Mouse (Mus musculus): ENCODE results near the gene Habp4.

DNA sequence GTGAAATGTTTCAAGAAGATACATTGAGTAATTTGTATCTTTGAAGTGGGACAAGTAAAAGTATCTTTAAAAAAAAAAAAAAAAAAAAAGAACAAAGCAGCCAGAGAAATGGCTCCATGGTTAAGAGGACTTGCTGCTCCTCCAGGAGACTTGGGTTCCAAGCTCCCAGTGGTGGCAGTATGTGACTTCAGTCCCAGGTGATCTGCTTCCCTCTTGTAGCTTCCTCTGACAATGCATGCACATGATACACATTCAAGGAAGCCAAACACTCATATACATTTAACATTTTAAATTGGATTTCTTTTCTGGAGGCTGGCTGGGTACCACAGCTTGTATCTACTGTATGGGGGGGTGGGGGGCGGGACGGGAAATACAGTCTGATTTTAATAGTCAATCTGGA is 7.0 kb upstream of the Habp4 start:
- TF ChIP-seq CTCF (IDR thresholded peaks at IDR 0.05; ENCODE audit: insufficient read depth, low read length), result no peak
- TF ChIP-seq POLR2A (IDR thresholded peaks at IDR 0.05; ENCODE audit: borderline replicate concordance, extremely low read depth, low read depth, low read length), result no peak
